Mouse (Mus musculus) v-Abl transformed pro-B cells (cell line): ENCODE measurements around the gene Tspan11.

Source experiments
- in situ Hi-C, 2 experiments: fragments of 400-800 bp; cut with MboI; formaldehyde crosslinking; loops; one replicate each; pipeline ENCODE4 v1.15.1; 2025; ENCODE audit not compliant: unreplicated experiment in 2 of 2

Gene Tspan11

GRCm38 (mm10) chr6:127876436-127876835 is 11.0 kb upstream of the Tspan11 start:
- in situ Hi-C loops: no loop called here

DNA sequence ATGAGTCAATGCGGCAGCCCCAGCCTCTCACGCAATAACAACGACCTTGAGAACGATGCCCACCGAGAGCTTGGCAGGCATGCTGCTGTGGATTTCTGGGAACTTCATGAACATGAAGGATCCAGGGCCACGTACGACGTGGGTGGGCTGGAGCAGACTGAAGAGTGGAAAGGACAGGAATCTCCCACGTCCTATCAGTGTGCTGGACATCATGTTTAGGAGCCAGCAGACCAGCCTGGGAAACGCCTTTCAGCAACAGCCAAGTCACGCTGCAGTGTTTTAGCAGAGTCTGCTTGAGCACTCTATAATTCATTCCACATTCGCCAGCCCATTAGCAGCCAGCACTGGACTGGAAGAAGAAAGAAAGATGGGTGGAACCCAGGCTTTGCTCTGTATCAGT is 10.4 kb upstream of the Tspan11 start:
- in situ Hi-C loops: no loop called here

- in situ Hi-C loops: no loop called here
These were observed 7.9 kb upstream of the Tspan11 start for GRCm38 (mm10) chr6:127879472-127879871.

- in situ Hi-C loops: no loop called here
These were observed 473 bp upstream of the Tspan11 start for GRCm38 (mm10) chr6:127886916-127887315.

DNA sequence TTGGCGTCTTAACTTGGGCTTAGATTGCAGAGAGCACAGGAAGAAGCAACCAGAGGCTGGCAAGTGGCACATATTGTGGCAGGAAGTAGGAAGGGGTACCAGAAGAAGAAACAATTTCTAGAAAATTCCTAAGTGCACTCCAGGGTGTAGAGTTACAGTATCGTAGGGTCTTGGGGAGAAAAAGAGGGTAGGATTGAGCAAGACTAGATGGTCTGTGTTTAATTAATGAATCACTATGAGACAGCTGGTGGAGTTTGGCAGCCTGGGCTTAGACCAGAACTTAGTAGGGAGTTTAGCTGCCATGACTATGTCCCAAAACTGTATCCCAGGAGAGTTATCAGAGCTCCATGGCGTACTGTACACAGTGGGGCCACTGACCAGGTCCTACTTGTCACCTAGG is 1.2 kb downstream of the Tspan11 start:
- in situ Hi-C loops: no loop called here

- in situ Hi-C loops: no loop called here
These were observed 6.2 kb downstream of the Tspan11 start for GRCm38 (mm10) chr6:127893611-127894010.

- in situ Hi-C loops: no loop called here
These were observed 7.6 kb downstream of the Tspan11 start for GRCm38 (mm10) chr6:127894999-127895398.

- in situ Hi-C loops: no loop called here
These were observed 9.0 kb downstream of the Tspan11 start for GRCm38 (mm10) chr6:127896425-127896824.

DNA sequence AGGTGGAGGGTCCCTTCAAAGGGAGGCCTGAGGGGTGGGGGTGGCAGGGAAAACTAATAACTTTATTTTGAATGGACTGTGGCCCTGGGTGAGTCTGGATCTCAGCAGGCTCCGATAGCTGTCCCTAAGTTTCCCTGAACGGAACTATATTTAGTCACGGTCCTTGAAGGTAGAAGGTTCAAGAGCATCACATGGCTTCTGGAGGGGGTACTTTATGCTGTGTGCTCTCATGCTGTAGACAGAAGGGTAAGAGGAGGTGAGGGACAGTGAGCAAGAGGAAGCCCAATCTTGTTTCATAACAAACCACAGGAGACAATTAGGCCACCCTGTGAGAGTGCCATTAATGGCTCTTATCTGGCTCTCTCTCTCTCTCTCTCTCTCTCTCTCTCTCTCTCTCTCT is 10.0 kb downstream of the Tspan11 start:
- in situ Hi-C loops: no loop called here

- in situ Hi-C loops: loop anchor here in 1 of 2 experiments (25.0 kb wide), 1 partner anchor 363 kb away; no protein-coding TSS in a partner anchor
These were observed 12.7 kb downstream of the Tspan11 start for GRCm38 (mm10) chr6:127900062-127900461.

DNA sequence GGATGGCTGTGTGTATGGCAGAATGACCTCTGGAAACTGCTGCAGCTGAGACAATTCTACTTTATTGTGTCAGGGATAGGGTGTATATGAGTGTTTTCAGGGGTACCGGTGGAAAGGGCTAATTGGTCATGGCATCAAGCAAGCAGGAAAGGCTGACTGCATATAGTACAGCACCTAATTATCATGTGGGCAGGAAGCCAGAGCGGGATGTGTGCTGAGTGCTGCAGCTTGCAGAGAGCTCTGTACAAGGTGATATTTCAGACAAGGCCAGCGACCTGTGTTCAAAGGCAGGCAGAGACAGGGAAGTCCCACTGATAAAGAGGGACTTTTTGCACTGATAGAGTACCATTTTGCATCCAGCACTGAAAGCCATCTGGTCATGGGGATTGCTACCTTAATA is 13.9 kb downstream of the Tspan11 start:
- in situ Hi-C loops: loop anchor here in 1 of 2 experiments (25.0 kb wide), 1 partner anchor 364 kb away; no protein-coding TSS in a partner anchor

DNA sequence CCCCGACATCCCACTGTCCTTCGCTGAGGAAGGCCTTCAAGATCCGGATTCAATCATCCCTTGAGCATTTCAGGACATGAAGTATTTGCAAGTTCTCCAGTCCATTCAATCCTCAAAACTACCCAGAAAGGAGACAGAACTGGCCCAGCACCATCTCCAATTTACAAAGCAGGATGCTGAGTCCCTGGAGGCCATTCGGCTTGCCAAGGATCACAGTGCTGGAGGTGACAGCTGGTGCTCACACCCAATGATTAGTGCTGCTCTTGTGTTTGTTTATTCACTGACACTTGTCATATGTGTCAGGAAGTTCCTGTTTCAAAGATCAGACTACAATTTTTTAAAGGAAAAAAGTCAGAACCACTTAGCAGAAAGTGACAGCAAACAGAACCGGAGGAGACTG is 14.3 kb downstream of the Tspan11 start:
- in situ Hi-C loops: loop anchor here in 1 of 2 experiments (25.0 kb wide), 1 partner anchor 364 kb away; no protein-coding TSS in a partner anchor

- in situ Hi-C loops: loop anchor here in 1 of 2 experiments (25.0 kb wide), 1 partner anchor 365 kb away; no protein-coding TSS in a partner anchor
These were observed 15.2 kb downstream of the Tspan11 start for GRCm38 (mm10) chr6:127902559-127902958.

DNA sequence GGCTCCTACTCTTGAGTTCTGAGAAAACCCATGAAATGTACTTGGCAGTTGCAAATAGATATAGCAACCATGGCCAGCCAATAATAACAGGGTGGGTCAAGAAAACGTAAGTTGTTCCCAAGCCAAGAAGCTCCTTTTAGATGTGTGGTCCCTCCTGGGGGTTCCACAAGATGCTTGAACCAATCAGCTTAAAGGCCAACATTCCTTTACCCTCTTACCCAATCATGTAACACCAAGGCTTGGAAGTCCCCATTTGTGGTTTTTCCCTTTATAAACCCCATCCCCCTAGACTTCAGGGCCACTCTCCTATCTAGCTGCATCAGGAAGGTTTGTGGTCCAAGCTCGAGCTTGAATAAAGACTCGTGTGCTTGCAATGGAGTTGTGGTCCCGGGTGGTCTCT is 23.2 kb downstream of the Tspan11 start:
- in situ Hi-C loops: loop anchor here in 1 of 2 experiments (25.0 kb wide), 1 partner anchor 373 kb away; no protein-coding TSS in a partner anchor

- in situ Hi-C loops: loop anchor here in 1 of 2 experiments (25.0 kb wide), 1 partner anchor 374 kb away; no protein-coding TSS in a partner anchor
These were observed 24.3 kb downstream of the Tspan11 start for GRCm38 (mm10) chr6:127911687-127912086.

GRCm38 (mm10) chr6:127912938-127913337 is 25.5 kb downstream of the Tspan11 start:
- in situ Hi-C loops: loop anchor here in 1 of 2 experiments (25.0 kb wide), 1 partner anchor 376 kb away; no protein-coding TSS in a partner anchor

- in situ Hi-C loops: loop anchor here in 1 of 2 experiments (25.0 kb wide), 1 partner anchor 380 kb away; no protein-coding TSS in a partner anchor
These were observed 29.6 kb downstream of the Tspan11 start for GRCm38 (mm10) chr6:127916993-127917392.

GRCm38 (mm10) chr6:127917712-127918111 is 30.3 kb downstream of the Tspan11 start:
- in situ Hi-C loops: loop anchor here in 1 of 2 experiments (25.0 kb wide), 1 partner anchor 380 kb away; no protein-coding TSS in a partner anchor

DNA sequence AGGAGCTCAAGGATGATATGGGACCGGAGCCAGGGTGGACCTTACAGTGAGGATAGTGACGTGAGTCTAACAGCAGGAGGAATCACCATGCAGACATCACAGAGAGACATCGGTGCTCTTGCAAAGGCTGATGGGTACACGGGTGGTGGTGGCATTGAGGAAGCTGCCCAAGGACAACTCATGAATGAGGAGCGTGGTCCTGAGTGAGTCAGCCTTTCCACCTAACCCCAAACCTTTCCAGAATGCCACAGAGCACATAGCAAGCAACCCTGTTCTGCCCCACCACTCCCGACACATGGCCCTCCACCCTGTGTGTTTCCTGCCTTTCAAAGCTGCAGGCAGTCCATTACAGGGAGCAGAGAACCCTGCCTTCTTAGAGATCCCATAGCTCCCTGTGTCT is 32.1 kb downstream of the Tspan11 start:
- in situ Hi-C loops: loop anchor here in 1 of 2 experiments (25.0 kb wide), 1 partner anchor 382 kb away; no protein-coding TSS in a partner anchor

- in situ Hi-C loops: loop anchor here in 1 of 2 experiments (25.0 kb wide), 1 partner anchor 383 kb away; no protein-coding TSS in a partner anchor
These were observed 33.3 kb downstream of the Tspan11 start for GRCm38 (mm10) chr6:127920652-127921051.

DNA sequence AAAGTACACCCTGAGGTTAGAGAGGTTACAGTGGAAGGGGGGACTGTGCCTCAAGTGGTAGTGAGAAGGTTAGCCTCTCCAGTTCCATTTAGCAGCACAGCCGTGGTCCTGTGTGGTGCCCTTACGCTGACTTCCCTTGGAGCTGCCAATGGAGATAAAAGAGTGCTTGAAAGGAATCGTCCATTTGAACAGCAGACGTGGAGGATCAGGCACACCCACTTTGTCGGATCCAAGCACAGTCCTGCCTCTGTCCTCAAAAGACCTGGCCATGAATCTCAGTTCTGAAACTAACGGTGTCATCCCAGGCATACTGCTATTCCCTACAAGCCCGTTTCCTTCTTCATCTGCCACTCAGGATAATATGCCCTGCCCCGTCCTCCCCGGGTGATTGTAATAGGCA is 34.6 kb downstream of the Tspan11 start:
- in situ Hi-C loops: loop anchor here in 1 of 2 experiments (25.0 kb wide), 1 partner anchor 385 kb away; no protein-coding TSS in a partner anchor

- in situ Hi-C loops: loop anchor here in 1 of 2 experiments (25.0 kb wide), 1 partner anchor 386 kb away; no protein-coding TSS in a partner anchor
These were observed 35.9 kb downstream of the Tspan11 start for GRCm38 (mm10) chr6:127923296-127923695.
